Mouse (Mus musculus): ENCODE measurements around the gene Zfyve28. TPM values are rescaled to one million over a fixed set of nuclear protein-coding genes. Genes with fewer than 3 reads are reported as not detected.

Zfyve28 gene
- polyA plus RNA-seq, 1 experiment from 2014 or later, result 0.21 TPM

DNA sequence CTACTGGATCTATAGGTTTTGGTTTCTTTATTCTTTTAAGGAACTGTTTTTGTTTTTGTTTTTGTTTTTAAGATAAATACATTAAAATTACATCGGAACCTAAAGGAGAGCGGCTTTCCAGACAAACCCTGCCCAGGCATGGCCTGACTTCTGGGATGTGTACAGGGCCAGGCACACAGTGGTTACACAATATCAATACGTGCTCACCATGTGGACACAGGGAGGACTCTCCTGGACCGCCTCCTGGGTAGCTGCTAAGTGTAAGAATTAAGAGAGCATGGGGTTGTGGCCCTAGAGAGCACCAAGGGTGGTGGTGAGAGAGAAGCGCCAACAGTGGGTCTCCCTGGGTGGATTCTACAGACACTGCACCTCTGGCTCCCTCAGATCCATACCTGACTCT, 58.7 kb downstream of the Zfyve28 start:
- H3K4me2 ChIP-seq, result no peak overlapping the region
- H3K4me1 ChIP-seq (ENCODE audit: insufficient read depth), result no peaks in the 10 kb centered on the region
- no peak overlapping the region for H3K27ac ChIP-seq (ENCODE audit: low read depth)
- ATAC-seq (ENCODE audit: insufficient read depth), result no peak
- H3K9ac ChIP-seq, result no peak overlapping the region
- H3K4me3 ChIP-seq (ENCODE audit: low read depth, low read length), result no peak overlapping the region
- no peaks in the 10 kb centered on the region for H3K36me3 ChIP-seq (ENCODE audit: insufficient read depth)
- DNase-seq, result no peak
- no peak for TF ChIP-seq CTCF (IDR thresholded peaks at IDR 0.05; ENCODE audit: low read depth)
- WGBS, result 88% methylated on average over 5 of the region's 5 CpGs
- no peaks in the 10 kb centered on the region for H3K9me3 ChIP-seq (ENCODE audit: low read depth, low read length)
- no peaks in the 10 kb centered on the region for H3K27me3 ChIP-seq (ENCODE audit: insufficient read depth, low read length)

DNA sequence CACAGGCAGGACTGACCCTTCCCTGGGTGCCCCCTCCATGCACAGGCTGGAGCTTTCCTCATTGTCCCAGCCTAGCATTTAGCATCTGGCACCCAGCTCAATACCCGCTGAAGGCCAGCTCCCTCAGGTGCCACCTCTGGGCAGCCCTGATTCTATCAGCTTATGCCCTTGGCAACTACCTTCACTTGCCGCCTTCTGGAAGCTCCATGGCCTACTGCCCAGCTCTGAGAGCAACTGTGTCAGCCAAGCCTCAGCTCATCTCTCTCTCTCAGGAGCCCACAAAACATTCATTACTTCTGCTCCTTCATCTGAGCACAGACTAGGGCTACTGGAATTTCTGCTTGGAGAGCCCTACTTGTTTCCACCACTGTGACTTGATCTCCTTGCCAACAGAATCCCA, 62.7 kb downstream of the Zfyve28 start:
- Histone ChIP-seq H3K4me1 (ENCODE audit: insufficient read depth) (no peaks in the 10 kb centered on the region), H3K27ac (ENCODE audit: low read depth) (no peak overlapping the region), H3K4me2 (no peak overlapping the region), H3K4me3 (ENCODE audit: low read depth, low read length) (no peak overlapping the region), H3K27me3 (ENCODE audit: insufficient read depth, low read length) (no peaks in the 10 kb centered on the region), H3K36me3 (ENCODE audit: insufficient read depth) (no peaks in the 10 kb centered on the region), H3K9me3 (ENCODE audit: low read depth, low read length) (no peaks in the 10 kb centered on the region), H3K9ac (no peak overlapping the region)
- ATAC-seq (ENCODE audit: insufficient read depth) (no peak), DNase-seq (no peak)
- TF ChIP-seq CTCF (IDR thresholded peaks at IDR 0.05; ENCODE audit: low read depth), result no peak
- WGBS, result 92% methylated on average over 2 of the region's 2 CpGs

DNA sequence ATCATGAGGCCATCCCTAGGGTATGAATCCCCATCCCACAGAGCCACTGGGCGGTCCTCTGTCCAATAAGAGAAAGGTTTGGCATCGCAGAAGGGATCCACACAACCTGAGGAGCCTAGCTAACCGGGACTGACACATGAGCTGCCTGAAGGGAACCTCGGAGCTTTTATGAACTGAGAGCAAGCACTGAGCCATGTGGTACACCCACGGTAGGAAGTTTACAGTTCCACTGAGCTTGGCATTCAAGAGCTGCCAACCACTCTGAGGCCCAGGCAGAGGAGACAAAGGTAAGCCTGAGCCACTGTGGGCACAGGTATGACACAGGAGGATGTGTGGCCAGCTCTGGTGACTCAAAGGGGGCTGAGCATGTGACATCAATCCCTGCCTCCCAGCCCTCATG, 63.7 kb downstream of the Zfyve28 start:
- H3K4me3 ChIP-seq (ENCODE audit: low read depth, low read length), result no peak overlapping the region
- H3K27ac ChIP-seq (ENCODE audit: low read depth), result no peak overlapping the region
- no peaks in the 10 kb centered on the region for H3K4me1 ChIP-seq (ENCODE audit: insufficient read depth)
- no peaks in the 10 kb centered on the region for H3K36me3 ChIP-seq (ENCODE audit: insufficient read depth)
- no peak overlapping the region for H3K4me2 ChIP-seq
- H3K9me3 ChIP-seq (ENCODE audit: low read depth, low read length), result no peaks in the 10 kb centered on the region
- no peak for DNase-seq
- ATAC-seq (ENCODE audit: insufficient read depth), result no peak
- no peak overlapping the region for H3K9ac ChIP-seq
- no peak for TF ChIP-seq CTCF (IDR thresholded peaks at IDR 0.05; ENCODE audit: low read depth)
- 76% methylated on average over 5 of the region's 5 CpGs for WGBS
- H3K27me3 ChIP-seq (ENCODE audit: insufficient read depth, low read length), result no peaks in the 10 kb centered on the region

DNA sequence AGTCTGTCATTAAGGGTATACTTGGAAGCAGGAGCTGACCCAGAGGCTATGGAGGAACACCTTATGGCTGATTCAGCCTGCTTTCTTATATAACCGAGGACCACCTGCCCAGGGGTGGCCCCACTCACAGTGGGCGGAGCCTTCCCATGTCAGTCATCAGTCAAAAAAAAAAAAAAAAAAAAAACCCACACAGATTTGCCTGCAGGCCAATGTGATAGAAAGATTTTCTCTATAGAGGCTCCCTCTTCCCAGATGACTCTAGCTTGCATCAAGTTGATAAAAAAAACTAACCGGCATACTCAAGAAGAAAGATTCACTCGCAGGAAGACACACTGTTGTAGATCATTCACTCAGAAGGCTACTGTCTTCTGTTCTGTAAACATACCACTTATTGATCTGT, 68.2 kb downstream of the Zfyve28 start:
- no peak overlapping the region for H3K27ac ChIP-seq (ENCODE audit: low read depth)
- H3K36me3 ChIP-seq (ENCODE audit: insufficient read depth), result no peaks in the 10 kb centered on the region
- no peaks in the 10 kb centered on the region for H3K9me3 ChIP-seq (ENCODE audit: low read depth, low read length)
- no peak for TF ChIP-seq CTCF (IDR thresholded peaks at IDR 0.05; ENCODE audit: low read depth)
- H3K4me2 ChIP-seq, result no peak overlapping the region
- H3K4me3 ChIP-seq (ENCODE audit: low read depth, low read length), result no peak overlapping the region
- no peak overlapping the region for H3K9ac ChIP-seq
- no peaks in the 10 kb centered on the region for H3K27me3 ChIP-seq (ENCODE audit: insufficient read depth, low read length)
- ATAC-seq (ENCODE audit: insufficient read depth), result no peak
- no peak for DNase-seq
- WGBS, result 69% methylated on average over 4 of the region's 4 CpGs
- H3K4me1 ChIP-seq (ENCODE audit: insufficient read depth), result 0 out of 2 replicates have a peak, but pooled peaks cover 4% of the 10 kb centered on the region

GRCm38 (mm10) chr5:34218672-34219071, 69.6 kb downstream of the Zfyve28 start:
- Histone ChIP-seq H3K36me3 (ENCODE audit: insufficient read depth) (no peaks in the 10 kb centered on the region), H3K4me1 (ENCODE audit: insufficient read depth) (0 out of 2 replicates have a peak, but pooled peaks cover 4% of the 10 kb centered on the region), H3K27me3 (ENCODE audit: insufficient read depth, low read length) (no peaks in the 10 kb centered on the region), H3K4me2 (peak overlapping the region; percentile 12; the same call in 1 of the 2 replicates), H3K4me3 (ENCODE audit: low read depth, low read length) (no peak overlapping the region), H3K9ac (no peak overlapping the region), H3K9me3 (ENCODE audit: low read depth, low read length) (no peaks in the 10 kb centered on the region), H3K27ac (ENCODE audit: low read depth) (0 out of 2 replicates have a peak overlapping the region, but pooled peaks have one; percentile 46)
- DNase-seq (peak; percentile 47), ATAC-seq (ENCODE audit: insufficient read depth) (no peak)
- 47% methylated on average over 5 of the region's 5 CpGs for WGBS
- no peak for TF ChIP-seq CTCF (IDR thresholded peaks at IDR 0.05; ENCODE audit: low read depth)

- ATAC-seq (ENCODE audit: insufficient read depth), result no peak; the same call in 1 of the 2 replicates
- Histone ChIP-seq H3K36me3 (ENCODE audit: insufficient read depth) (no peaks in the 10 kb centered on the region), H3K4me3 (ENCODE audit: low read depth, low read length) (no peak overlapping the region), H3K4me1 (ENCODE audit: insufficient read depth) (0 out of 2 replicates have a peak, but pooled peaks cover 4% of the 10 kb centered on the region), H3K9ac (no peak overlapping the region), H3K27me3 (ENCODE audit: insufficient read depth, low read length) (no peaks in the 10 kb centered on the region), H3K4me2 (no peak overlapping the region), H3K9me3 (ENCODE audit: low read depth, low read length) (no peaks in the 10 kb centered on the region), H3K27ac (ENCODE audit: low read depth) (no peak overlapping the region)
- no peak for TF ChIP-seq CTCF (IDR thresholded peaks at IDR 0.05; ENCODE audit: low read depth)
- WGBS, result 29% methylated on average over 9 of the region's 9 CpGs
- DNase-seq, result peak; percentile 8
Measured at GRCm38 (mm10) chr5:34217756-34218155, 70.5 kb downstream of the Zfyve28 start.

- no peak overlapping the region for H3K4me3 ChIP-seq (ENCODE audit: low read depth, low read length)
- H3K9me3 ChIP-seq (ENCODE audit: low read depth, low read length), result no peaks in the 10 kb centered on the region
- H3K4me1 ChIP-seq (ENCODE audit: insufficient read depth), result 0 out of 2 replicates have a peak, but pooled peaks cover 4% of the 10 kb centered on the region
- no peaks in the 10 kb centered on the region for H3K27me3 ChIP-seq (ENCODE audit: insufficient read depth, low read length)
- H3K36me3 ChIP-seq (ENCODE audit: insufficient read depth), result no peaks in the 10 kb centered on the region
- WGBS, result 66% methylated on average over 7 of the region's 7 CpGs
- no peak for TF ChIP-seq CTCF (IDR thresholded peaks at IDR 0.05; ENCODE audit: low read depth)
- no peak overlapping the region for H3K9ac ChIP-seq
- no peak overlapping the region for H3K4me2 ChIP-seq
- DNase-seq (no peak), ATAC-seq (ENCODE audit: insufficient read depth) (no peak)
- no peak overlapping the region for H3K27ac ChIP-seq (ENCODE audit: low read depth)
Measured at GRCm38 (mm10) chr5:34216025-34216424, 72.2 kb downstream of the Zfyve28 start.

- Histone ChIP-seq H3K27me3 (ENCODE audit: insufficient read depth, low read length) (no peaks in the 10 kb centered on the region), H3K27ac (ENCODE audit: low read depth) (no peak overlapping the region), H3K4me1 (ENCODE audit: insufficient read depth) (no peaks in the 10 kb centered on the region), H3K4me3 (ENCODE audit: low read depth, low read length) (no peak overlapping the region), H3K9me3 (ENCODE audit: low read depth, low read length) (no peaks in the 10 kb centered on the region), H3K4me2 (no peak overlapping the region), H3K36me3 (ENCODE audit: insufficient read depth) (no peaks in the 10 kb centered on the region), H3K9ac (no peak overlapping the region)
- ATAC-seq (ENCODE audit: insufficient read depth), result no peak
- TF ChIP-seq CTCF (IDR thresholded peaks at IDR 0.05; ENCODE audit: low read depth), result no peak
- WGBS, result 52% methylated on average over 8 of the region's 8 CpGs
- DNase-seq, result peak; percentile 54
Measured at GRCm38 (mm10) chr5:34213659-34214058, 74.6 kb downstream of the Zfyve28 start.
